Mouse (Mus musculus): ENCODE measurements around the gene Copa. TPM values are rescaled to one million over a fixed set of nuclear protein-coding genes. Genes with fewer than 3 reads are reported as not detected.
A peak's percentile ranks its signal among the peaks of the same experiment; 100 is the strongest.

The Copa gene
- polyA plus RNA-seq, 1 experiment from 2014 or later = 157 TPM

- no peaks in the 10 kb centered on the region for H3K9me3 ChIP-seq (ENCODE audit: control insufficient read depth, low read length)
- H3K4me2 ChIP-seq (ENCODE audit: low read length) = no peak overlapping the region
- H3K9ac ChIP-seq (ENCODE audit: low read length) = no peak overlapping the region
- WGBS = 70% methylated on average over 2 of the region's 2 CpGs
- H3K27me3 ChIP-seq (ENCODE audit: control insufficient read depth, insufficient read depth, low read length) = peaks cover 2% of the 10 kb centered on the region; the same call in 1 of the 2 replicates
- no peak overlapping the region for H3K27ac ChIP-seq (replicated peaks in 1 of 2; ENCODE audit: control insufficient read depth in 1 of 2, insufficient read depth in 1 of 2, low read depth in 2 of 2, low read length in 2 of 2)
- no peak for ATAC-seq (ENCODE audit: insufficient number of reproducible peaks, insufficient read depth, low FRiP score, low read depth)
- peaks cover 31% of the 10 kb centered on the region for H3K36me3 ChIP-seq (ENCODE audit: control insufficient read depth, insufficient read depth, low read length)
- no peak overlapping the region for H3K4me3 ChIP-seq (ENCODE audit: control insufficient read depth in 1 of 2, insufficient read depth in 1 of 2, low read depth in 1 of 2, low read length in 2 of 2)
- peaks cover 2 to 5% of the 10 kb centered on the region in 2 experiments; a peak in 2 of 4 replicates for H3K4me1 ChIP-seq (ENCODE audit: control insufficient read depth in 2 of 2, insufficient read depth in 2 of 2, low read length in 2 of 2)
Measured at GRCm38 (mm10) chr1:172062101-172062500, 20.2 kb upstream of the Copa start.

- Histone ChIP-seq H3K4me3 (ENCODE audit: control insufficient read depth in 1 of 2, insufficient read depth in 1 of 2, low read depth in 1 of 2, low read length in 2 of 2) (no peak overlapping the region), H3K9ac (ENCODE audit: low read length) (no peak overlapping the region), H3K36me3 (ENCODE audit: control insufficient read depth, insufficient read depth, low read length) (peaks cover 45% of the 10 kb centered on the region), H3K4me2 (ENCODE audit: low read length) (no peak overlapping the region), H3K27me3 (ENCODE audit: control insufficient read depth, insufficient read depth, low read length) (no peaks in the 10 kb centered on the region), H3K9me3 (ENCODE audit: control insufficient read depth, low read length) (no peaks in the 10 kb centered on the region), H3K27ac (replicated peaks in 1 of 2; ENCODE audit: control insufficient read depth in 1 of 2, insufficient read depth in 1 of 2, low read depth in 2 of 2, low read length in 2 of 2) (no peak overlapping the region), H3K4me1 (ENCODE audit: control insufficient read depth in 2 of 2, insufficient read depth in 2 of 2, low read length in 2 of 2) (peaks cover 2 to 5% of the 10 kb centered on the region in 2 experiments; a peak in 2 of 4 replicates)
- no peak for ATAC-seq (ENCODE audit: insufficient number of reproducible peaks, insufficient read depth, low FRiP score, low read depth)
- 29% methylated on average over 4 of the region's 4 CpGs for WGBS
Measured at GRCm38 (mm10) chr1:172063291-172064023, 18.9 kb upstream of the Copa start.

- Histone ChIP-seq H3K9me3 (ENCODE audit: control insufficient read depth, low read length) (no peaks in the 10 kb centered on the region), H3K27me3 (ENCODE audit: control insufficient read depth, insufficient read depth, low read length) (no peaks in the 10 kb centered on the region), H3K9ac (ENCODE audit: low read length) (no peak overlapping the region), H3K4me2 (ENCODE audit: low read length) (no peak overlapping the region), H3K27ac (replicated peaks in 1 of 2; ENCODE audit: control insufficient read depth in 1 of 2, insufficient read depth in 1 of 2, low read depth in 2 of 2, low read length in 2 of 2) (no peak overlapping the region), H3K4me1 (ENCODE audit: control insufficient read depth in 2 of 2, insufficient read depth in 2 of 2, low read length in 2 of 2) (peaks cover 2 to 5% of the 10 kb centered on the region in 2 experiments; a peak in 2 of 4 replicates), H3K36me3 (ENCODE audit: control insufficient read depth, insufficient read depth, low read length) (peaks cover 57% of the 10 kb centered on the region), H3K4me3 (ENCODE audit: control insufficient read depth in 1 of 2, insufficient read depth in 1 of 2, low read depth in 1 of 2, low read length in 2 of 2) (no peak overlapping the region)
- no peak for ATAC-seq (ENCODE audit: insufficient number of reproducible peaks, insufficient read depth, low FRiP score, low read depth)
- 77% methylated on average over 13 of the region's 13 CpGs for WGBS
Measured at GRCm38 (mm10) chr1:172064613-172065141, 17.7 kb upstream of the Copa start.

- Histone ChIP-seq H3K9me3 (ENCODE audit: control insufficient read depth, low read length) (no peaks in the 10 kb centered on the region), H3K9ac (ENCODE audit: low read length) (no peak overlapping the region), H3K4me2 (ENCODE audit: low read length) (no peak overlapping the region), H3K36me3 (ENCODE audit: control insufficient read depth, insufficient read depth, low read length) (peaks cover 100% of the 10 kb centered on the region), H3K4me3 (ENCODE audit: control insufficient read depth in 1 of 2, insufficient read depth in 1 of 2, low read depth in 1 of 2, low read length in 2 of 2) (no peak overlapping the region), H3K27ac (replicated peaks in 1 of 2; ENCODE audit: control insufficient read depth in 1 of 2, insufficient read depth in 1 of 2, low read depth in 2 of 2, low read length in 2 of 2) (no peak overlapping the region), H3K4me1 (ENCODE audit: control insufficient read depth in 2 of 2, insufficient read depth in 2 of 2, low read length in 2 of 2) (peaks cover 2 to 6% of the 10 kb centered on the region in 2 experiments; a peak in 3 of 4 replicates), H3K27me3 (ENCODE audit: control insufficient read depth, insufficient read depth, low read length) (no peaks in the 10 kb centered on the region)
- 30% methylated on average over 6 of the region's 6 CpGs for WGBS
- no peak for ATAC-seq (ENCODE audit: insufficient number of reproducible peaks, insufficient read depth, low FRiP score, low read depth)
Measured at GRCm38 (mm10) chr1:172070227-172070626, 12.1 kb upstream of the Copa start.

GRCm38 (mm10) chr1:172071556-172071955 lies 10.8 kb upstream of the Copa start:
- no peaks in the 10 kb centered on the region for H3K27me3 ChIP-seq (ENCODE audit: control insufficient read depth, insufficient read depth, low read length)
- H3K9ac ChIP-seq (ENCODE audit: low read length) = no peak overlapping the region
- ATAC-seq (ENCODE audit: insufficient number of reproducible peaks, insufficient read depth, low FRiP score, low read depth) = no peak

GRCm38 (mm10) chr1:172072604-172073003 lies 9.7 kb upstream of the Copa start:
- WGBS = 97% methylated on average over 7 of the region's 7 CpGs
- Histone ChIP-seq H3K36me3 (ENCODE audit: control insufficient read depth, insufficient read depth, low read length) (peaks cover 98% of the 10 kb centered on the region), H3K4me1 (ENCODE audit: control insufficient read depth in 2 of 2, insufficient read depth in 2 of 2, low read length in 2 of 2) (peaks cover 2 to 6% of the 10 kb centered on the region in 2 experiments; a peak in 3 of 4 replicates)

More at GRCm38 (mm10) chr1:172071556-172071955, 10.8 kb upstream of the Copa start:
- Histone ChIP-seq H3K4me3 (ENCODE audit: control insufficient read depth in 1 of 2, insufficient read depth in 1 of 2, low read depth in 1 of 2, low read length in 2 of 2) (no peak overlapping the region), H3K9me3 (ENCODE audit: control insufficient read depth, low read length) (no peaks in the 10 kb centered on the region), H3K36me3 (ENCODE audit: control insufficient read depth, insufficient read depth, low read length) (peaks cover 100% of the 10 kb centered on the region), H3K27ac (replicated peaks in 1 of 2; ENCODE audit: control insufficient read depth in 1 of 2, insufficient read depth in 1 of 2, low read depth in 2 of 2, low read length in 2 of 2) (no peak overlapping the region), H3K4me2 (ENCODE audit: low read length) (no peak overlapping the region), H3K4me1 (ENCODE audit: control insufficient read depth in 2 of 2, insufficient read depth in 2 of 2, low read length in 2 of 2) (peaks cover 2 to 6% of the 10 kb centered on the region in 2 experiments; a peak in 3 of 4 replicates)
- WGBS = 74% methylated on average over 4 of the region's 4 CpGs

GRCm38 (mm10) chr1:172077981-172078380 lies 4.3 kb upstream of the Copa start:
- peak overlapping the region; percentile 28 to 44; a peak in 2 of 4 replicates for H3K27ac ChIP-seq (replicated peaks in 1 of 2; ENCODE audit: control insufficient read depth in 1 of 2, insufficient read depth in 1 of 2, low read depth in 2 of 2, low read length in 2 of 2)
- H3K4me2 ChIP-seq (ENCODE audit: low read length) = no peak overlapping the region
- H3K27me3 ChIP-seq (ENCODE audit: control insufficient read depth, insufficient read depth, low read length) = no peaks in the 10 kb centered on the region
- H3K36me3 ChIP-seq (ENCODE audit: control insufficient read depth, insufficient read depth, low read length) = peaks cover 79% of the 10 kb centered on the region
- H3K4me1 ChIP-seq (ENCODE audit: control insufficient read depth in 2 of 2, insufficient read depth in 2 of 2, low read length in 2 of 2) = peaks cover 0 to 10% of the 10 kb centered on the region in 2 experiments; a peak in 2 of 4 replicates
- 43% methylated on average over 5 of the region's 5 CpGs for whole genome bisulfite sequencing
- no peaks in the 10 kb centered on the region for H3K9me3 ChIP-seq (ENCODE audit: control insufficient read depth, low read length)
- 0 out of 2 replicates have a peak overlapping the region, but pooled peaks have one; percentile 21 for H3K9ac ChIP-seq (ENCODE audit: low read length)
- ATAC-seq (ENCODE audit: insufficient number of reproducible peaks, insufficient read depth, low FRiP score, low read depth) = no peak
- no peak overlapping the region for H3K4me3 ChIP-seq (ENCODE audit: control insufficient read depth in 1 of 2, insufficient read depth in 1 of 2, low read depth in 1 of 2, low read length in 2 of 2)

More at GRCm38 (mm10) chr1:172072604-172073003, 9.7 kb upstream of the Copa start:
- Histone ChIP-seq H3K27me3 (ENCODE audit: control insufficient read depth, insufficient read depth, low read length) (no peaks in the 10 kb centered on the region), H3K4me3 (ENCODE audit: control insufficient read depth in 1 of 2, insufficient read depth in 1 of 2, low read depth in 1 of 2, low read length in 2 of 2) (no peak overlapping the region), H3K9me3 (ENCODE audit: control insufficient read depth, low read length) (no peaks in the 10 kb centered on the region), H3K27ac (replicated peaks in 1 of 2; ENCODE audit: control insufficient read depth in 1 of 2, insufficient read depth in 1 of 2, low read depth in 2 of 2, low read length in 2 of 2) (no peak overlapping the region), H3K4me2 (ENCODE audit: low read length) (no peak overlapping the region), H3K9ac (ENCODE audit: low read length) (no peak overlapping the region)
- ATAC-seq (ENCODE audit: insufficient number of reproducible peaks, insufficient read depth, low FRiP score, low read depth) = no peak

Data from heart, embryonic 14.5 days (tissue).